Mouse (Mus musculus) adrenal gland, postnatal 10 days (tissue): ENCODE data around the gene Xaf1. TPM values are rescaled to one million over a fixed set of nuclear protein-coding genes. Genes with fewer than 3 reads are reported as not detected.
"Not testable (repeated sequence)": the region's sequence is repeated elsewhere in the genome, so short reads cannot be mapped to it uniquely, and the experiment has no call there.

Experiments used
- DNase-seq: peaks from one replicate; pipeline ENCODE4 v3.0.0; 2021; ENCODE audit warnings: mixed read lengths
- total RNA-seq, 2 experiments: library from RNA; stranded (reverse); gene quantifications; 2 replicates each; pipeline ENCODE4 v1.2.3; 2021

Xaf1 gene
- total RNA-seq, 2 experiments from 2014 or later = 13.3 to 16.8 TPM

GRCm38 (mm10) chr11:72311355-72312001, 10.0 kb downstream of the Xaf1 start:
- DNase-seq = no peak

DNA sequence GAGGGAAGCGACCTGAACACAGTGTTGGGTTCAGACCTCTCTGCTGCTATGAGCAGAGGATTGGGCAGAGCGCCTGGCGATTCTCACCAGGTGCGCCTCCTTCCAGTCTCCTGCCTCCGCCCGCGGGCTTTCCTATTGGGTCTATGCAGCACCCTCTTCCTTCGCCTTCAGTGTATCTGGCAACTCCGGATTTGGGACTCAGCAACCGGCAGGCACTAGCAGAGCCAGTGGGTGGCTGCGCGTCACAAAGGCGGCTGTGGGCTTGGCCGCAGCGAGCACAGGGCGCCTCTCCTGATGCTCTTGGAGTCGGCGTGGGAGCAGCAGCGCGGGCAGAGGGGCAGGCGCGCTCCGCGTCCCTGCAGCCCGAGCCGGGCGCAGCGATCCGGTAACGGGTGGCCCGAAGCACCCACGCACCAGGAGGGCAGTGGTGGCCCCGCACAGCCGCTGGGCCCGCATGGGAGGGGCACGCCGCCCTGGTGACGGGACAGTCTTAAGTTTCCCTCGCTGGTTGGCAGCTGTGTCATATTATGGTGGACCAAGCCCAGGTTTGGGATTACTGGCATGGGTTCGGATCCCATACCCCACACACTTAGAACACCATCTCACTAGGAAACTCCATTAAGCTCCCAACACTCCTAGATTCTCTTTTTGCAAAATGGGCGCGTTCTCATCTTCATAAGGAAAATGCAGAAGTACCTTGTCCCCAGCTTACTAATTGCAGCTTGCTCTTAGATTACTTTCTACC, 12.9 kb downstream of the Xaf1 start, which contains the start of gene Fbxo39:
Fbxo39 (plus strand) TSS at position 294 of the 745 bp plus-strand sequence.
- DNase-seq = peak; percentile 19

- DNase-seq = no peak
These were observed 16.6 kb downstream of the Xaf1 start for GRCm38 (mm10) chr11:72318026-72318425.

DNA sequence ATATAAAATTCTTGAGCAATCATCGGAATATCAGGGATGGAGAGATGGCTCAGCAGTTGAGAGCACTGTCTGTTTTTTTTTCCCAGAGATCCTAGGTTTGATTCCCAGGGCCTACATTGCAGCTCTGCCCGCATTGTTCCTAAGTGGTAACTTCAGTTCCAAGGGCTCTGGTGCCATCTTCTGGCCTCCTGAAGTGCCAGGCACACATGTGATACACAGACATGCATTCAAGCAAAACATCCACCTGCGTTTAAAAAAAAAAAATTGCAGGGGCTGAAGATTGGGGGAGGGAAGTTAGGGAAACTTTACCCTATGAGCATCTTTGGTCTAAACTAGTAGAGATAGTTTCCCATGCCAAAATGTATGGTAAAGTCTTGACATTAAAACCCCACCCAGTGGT, 23.0 kb downstream of the Xaf1 start:
- no peak for DNase-seq

- no peak for DNase-seq
These were observed 24.3 kb downstream of the Xaf1 start for GRCm38 (mm10) chr11:72325701-72326100.

- DNase-seq = no peak
These were observed 31.7 kb downstream of the Xaf1 start for GRCm38 (mm10) chr11:72332951-72333667.

GRCm38 (mm10) chr11:72334653-72335052, 33.2 kb downstream of the Xaf1 start:
- no peak for DNase-seq

- DNase-seq = no peak
These were observed 35.3 kb downstream of the Xaf1 start for GRCm38 (mm10) chr11:72336726-72337125.

- no peak for DNase-seq
These were observed 37.0 kb downstream of the Xaf1 start for GRCm38 (mm10) chr11:72338437-72338871.

DNA sequence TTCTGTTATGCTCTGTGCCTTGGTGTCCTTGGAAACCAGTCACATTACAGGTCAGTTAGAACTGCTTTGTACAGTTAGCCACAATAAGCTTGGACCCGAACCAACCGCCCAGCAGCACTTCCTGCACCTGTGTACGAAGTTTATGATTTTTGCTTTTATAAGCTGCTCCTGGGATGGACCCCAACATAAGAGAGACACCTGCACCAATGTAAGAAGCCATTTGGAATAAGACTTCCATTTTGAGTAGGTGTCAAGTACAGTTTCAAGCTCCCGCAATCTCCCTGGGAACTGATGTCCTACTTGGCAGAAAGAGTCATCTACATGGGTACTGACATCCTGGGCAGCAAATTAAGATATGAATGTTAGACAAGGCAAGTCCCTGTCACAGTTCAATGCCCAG, 38.3 kb downstream of the Xaf1 start:
- no peak for DNase-seq

GRCm38 (mm10) chr11:72342549-72343237, 41.3 kb downstream of the Xaf1 start:
- peak; percentile 67 for DNase-seq

GRCm38 (mm10) chr11:72343238-72343625, 41.8 kb downstream of the Xaf1 start:
- not testable (repeated sequence) for DNase-seq

DNA sequence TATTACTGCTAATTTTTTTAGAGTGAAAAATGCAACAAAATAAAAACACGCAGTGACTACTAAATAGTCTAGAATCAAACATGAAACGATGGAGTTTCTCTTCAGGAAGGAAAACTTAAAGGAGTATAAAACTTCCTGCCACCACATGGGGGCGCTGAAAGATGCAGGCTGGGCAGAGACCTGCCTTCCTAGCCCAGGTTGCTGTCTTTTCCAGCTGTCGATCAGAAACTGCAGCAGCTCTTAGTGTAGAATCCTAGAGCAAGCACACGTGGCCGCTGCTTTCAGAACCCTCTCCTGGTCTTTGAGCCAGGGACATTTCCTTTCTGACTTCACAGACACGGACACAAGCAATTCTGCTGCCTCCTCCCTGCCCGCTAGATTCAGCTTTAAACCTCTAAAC, 42.5 kb downstream of the Xaf1 start:
- DNase-seq = peak; percentile 78

- no peak for DNase-seq
These were observed 43.1 kb downstream of the Xaf1 start for GRCm38 (mm10) chr11:72344486-72344885.

- DNase-seq = no peak
These were observed 47.1 kb downstream of the Xaf1 start for GRCm38 (mm10) chr11:72348563-72348962.

- no peak for DNase-seq
These were observed 47.6 kb downstream of the Xaf1 start for GRCm38 (mm10) chr11:72349016-72349415.

DNA sequence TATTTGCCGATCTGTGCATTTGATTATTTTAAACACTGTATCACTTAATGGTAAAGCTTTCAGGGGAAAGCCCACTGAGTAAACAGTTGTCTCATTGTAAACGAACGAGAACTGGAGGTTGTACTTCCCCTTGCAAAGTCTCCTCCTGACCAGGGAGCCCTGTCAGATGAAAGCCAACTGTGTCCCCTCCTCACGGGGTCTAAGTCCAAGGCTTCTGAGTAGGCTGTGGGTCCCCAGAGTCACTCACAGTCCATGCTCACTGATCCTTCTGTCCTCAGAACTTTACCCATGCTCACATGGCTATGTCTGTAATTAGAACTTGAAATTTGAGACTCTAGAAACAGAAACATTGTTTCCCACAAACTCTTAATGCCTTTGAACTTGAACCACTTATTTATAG, 48.2 kb downstream of the Xaf1 start:
- DNase-seq = no peak

GRCm38 (mm10) chr11:72352272-72352671, 50.8 kb downstream of the Xaf1 start:
- no peak for DNase-seq

DNA sequence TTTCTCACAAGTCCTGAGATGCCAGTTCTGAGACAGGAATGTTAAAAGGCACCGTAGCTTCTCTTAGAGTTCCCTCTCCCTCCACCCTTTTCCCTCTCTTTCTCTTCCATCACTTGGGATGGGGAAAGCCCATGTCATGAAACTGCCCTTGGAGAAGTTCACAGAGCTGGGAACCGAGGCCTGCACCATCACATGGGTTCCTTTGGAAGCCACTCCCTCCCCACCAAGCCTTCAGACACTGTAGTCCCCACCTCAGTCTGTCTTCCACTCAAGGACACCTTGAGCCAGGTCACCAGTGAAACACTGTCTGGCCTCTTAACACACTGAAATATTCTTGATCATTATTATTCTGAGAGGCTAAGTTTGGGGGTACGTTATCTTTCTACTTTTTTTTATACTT, 51.8 kb downstream of the Xaf1 start:
- DNase-seq = no peak

GRCm38 (mm10) chr11:72354971-72355728, 53.7 kb downstream of the Xaf1 start:
- peak; percentile 87 for DNase-seq
